Mouse (Mus musculus): Measurements from ENCODE around the gene Tmem211.

- TF ChIP-seq CTCF (IDR thresholded peaks at IDR 0.05; ENCODE audit: control insufficient read depth, insufficient read depth, low read length) (no peak), POLR2A (IDR thresholded peaks at IDR 0.05; ENCODE audit: borderline replicate concordance, control insufficient read depth, low read depth, low read length) (no peak)
These were observed 38.9 kb downstream of the Tmem211 start for GRCm38 (mm10) chr5:113265637-113266036.
